Mouse (Mus musculus) monocyte, adult 5-6 weeks (primary cell): ENCODE measurements around the gene Sptssb. TPM values are rescaled to one million over a fixed set of nuclear protein-coding genes. Genes with fewer than 3 reads are reported as not detected.

Source experiments
- ATAC-seq: fragments of 153-309, 156-312 bp; replicated peaks from 2 replicates; pipeline ENCODE4 v1.8.0; 2017; ENCODE audit warnings: mild to moderate bottlenecking; ENCODE audit not compliant: low TSS enrichment, insufficient number of reproducible peaks, severe bottlenecking, poor library complexity, low FRiP score
- total RNA-seq: library from RNA; stranded (forward); fragments of 200-1000, 200-491, 200-594 nt; gene quantifications from 3 replicates; pipeline ENCODE4 v1.2.3, GENCODE M21; 2017

The Sptssb gene
- total RNA-seq, 1 experiment from 2014 or later, result not detected

DNA sequence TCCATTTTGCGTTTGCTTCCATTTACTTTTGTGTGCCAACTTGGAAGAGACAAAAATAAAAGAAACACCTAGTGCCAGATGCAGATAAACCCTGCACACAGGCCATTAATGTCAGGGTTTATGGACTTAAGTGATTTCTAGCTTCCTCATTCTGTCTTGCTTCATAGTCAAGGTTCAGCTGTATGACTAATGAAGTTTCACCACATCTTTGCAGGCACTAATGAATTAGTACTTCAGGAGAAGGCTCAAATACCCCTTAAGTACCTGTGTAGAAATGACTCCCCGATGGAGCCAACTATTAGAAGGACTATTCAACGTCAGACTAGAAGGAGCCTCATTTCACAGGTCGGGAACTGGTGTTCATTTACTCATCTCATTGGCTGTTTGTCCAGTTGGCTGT lies 86.4 kb downstream of the Sptssb start:
- no peak for ATAC-seq

Other genes starting within 250 kb of the Sptssb start
- 52.2 to 127 TPM (median 83.2 TPM) in 3 replicates for gene Nmd3, start 138.0 kb downstream of the Sptssb start, total RNA-seq
- not detected in 3 replicates for gene Otol1, start 147.7 kb upstream of the Sptssb start, total RNA-seq